Mouse (Mus musculus): ENCODE measurements around the gene Hist1h4k.

GRCm38 (mm10) chr13:21710031-21710711 is 40.1 kb downstream of the Hist1h4k start:
- TF ChIP-seq CTCF (IDR thresholded peaks at IDR 0.05; ENCODE audit: low read depth, low read length): peak; percentile 87
- TF ChIP-seq POLR2A (IDR thresholded peaks at IDR 0.05; ENCODE audit: extremely low read depth, insufficient read depth, low read length): no peak

All from liver, adult 2 months (tissue).